Mouse (Mus musculus): ENCODE data around the gene Adcy4. TPM values are rescaled to one million over a fixed set of nuclear protein-coding genes. Genes with fewer than 3 reads are reported as not detected.

Adcy4 gene
- polyA plus RNA-seq, 1 experiment from 2014 or later, result 1.8 TPM

DNA sequence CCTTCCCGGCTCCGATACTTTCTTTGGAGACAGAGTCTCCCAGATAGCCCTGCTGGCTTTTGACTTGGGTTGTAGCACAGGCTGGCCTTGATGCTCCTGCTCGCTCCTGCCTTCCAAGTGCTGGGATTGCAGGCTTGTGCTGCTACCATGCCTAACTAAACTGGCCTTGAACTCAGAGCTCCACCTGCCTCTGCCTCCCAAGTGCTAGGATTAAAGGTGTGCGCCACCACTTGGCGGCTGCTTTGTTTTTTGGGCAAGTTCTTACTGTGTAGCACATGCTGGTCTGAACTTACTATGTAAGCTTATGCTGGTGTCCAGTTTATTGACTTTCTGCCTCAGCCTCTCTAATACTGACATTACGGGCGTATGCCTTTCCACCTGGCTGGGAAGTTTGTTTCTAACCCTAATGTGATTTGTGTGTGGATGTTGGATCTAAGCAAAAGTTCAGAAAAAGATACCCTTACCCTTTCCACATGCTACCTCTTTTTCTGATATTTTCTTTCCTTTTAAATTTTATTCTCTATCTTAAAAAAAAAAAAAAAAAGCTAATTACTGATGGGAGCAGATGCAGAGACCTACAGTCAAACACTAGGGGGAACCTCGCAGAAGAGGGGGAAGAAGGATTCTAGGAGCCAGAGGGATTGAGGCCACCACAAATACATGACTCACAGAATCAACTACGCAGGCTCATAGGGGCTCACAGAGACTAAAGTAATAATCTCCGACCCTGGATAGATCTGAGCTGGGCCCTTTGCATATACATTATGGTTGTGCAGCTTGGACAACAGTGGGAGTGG lies 36.6 kb downstream of the Adcy4 start:
- no peak for ATAC-seq (ENCODE audit: low read depth)

DNA sequence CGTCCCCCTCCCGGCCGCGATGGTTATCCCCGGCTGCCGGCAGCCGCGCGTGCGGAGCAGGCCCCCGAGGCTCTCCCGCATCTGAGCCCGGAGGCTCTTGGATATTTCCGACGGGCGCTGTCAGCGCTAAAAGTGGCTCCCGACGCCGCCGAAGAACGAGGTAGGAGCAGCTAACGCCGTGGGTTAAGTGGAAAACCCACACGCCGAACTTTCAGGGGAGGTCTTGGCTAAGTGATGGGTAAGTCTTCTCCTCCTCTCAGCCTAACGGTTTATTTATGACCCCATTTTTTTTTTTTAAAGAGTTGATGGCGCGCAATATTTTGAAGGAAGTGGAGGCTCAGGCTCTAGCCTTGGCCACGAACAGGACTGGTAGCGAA lies 38.0 kb downstream of the Adcy4 start:
- no peak for DNase-seq
- Histone ChIP-seq H3K27ac (peak overlapping the region; percentile 72), H3K27me3 (no peaks in the 10 kb centered on the region), H3K4me1 (replicated peaks) (peaks cover 39% of the 10 kb centered on the region), H3K36me3 (peaks cover 38% of the 10 kb centered on the region), H3K9me3 (replicated peaks) (no peaks in the 10 kb centered on the region), H3K4me2 (peak overlapping the region; percentile 93), H3K4me3 (replicated peaks) (peak overlapping the region; percentile 86), H3K9ac (peak overlapping the region; percentile 86)
- WGBS (ENCODE audit: insufficient replicate concordance), result under 1% methylated on average over 25 of the region's 31 CpGs
- no peak for ATAC-seq (ENCODE audit: low read depth)

More for the DNA sequence above, 36.6 kb downstream of the Adcy4 start:
- Histone ChIP-seq H3K4me3 (replicated peaks) (peak overlapping the region; percentile 86), H3K4me2 (peak overlapping the region; percentile 93), H3K9me3 (replicated peaks) (no peaks in the 10 kb centered on the region), H3K27ac (0 out of 2 replicates have a peak overlapping the region, but pooled peaks have one; percentile 31), H3K27me3 (no peaks in the 10 kb centered on the region), H3K4me1 (replicated peaks) (peaks cover 39% of the 10 kb centered on the region), H3K36me3 (peaks cover 47% of the 10 kb centered on the region), H3K9ac (peak overlapping the region; percentile 86)
- DNase-seq, result no peak
- WGBS (ENCODE audit: insufficient replicate concordance), result 76% methylated on average over 10 of the region's 10 CpGs

DNA sequence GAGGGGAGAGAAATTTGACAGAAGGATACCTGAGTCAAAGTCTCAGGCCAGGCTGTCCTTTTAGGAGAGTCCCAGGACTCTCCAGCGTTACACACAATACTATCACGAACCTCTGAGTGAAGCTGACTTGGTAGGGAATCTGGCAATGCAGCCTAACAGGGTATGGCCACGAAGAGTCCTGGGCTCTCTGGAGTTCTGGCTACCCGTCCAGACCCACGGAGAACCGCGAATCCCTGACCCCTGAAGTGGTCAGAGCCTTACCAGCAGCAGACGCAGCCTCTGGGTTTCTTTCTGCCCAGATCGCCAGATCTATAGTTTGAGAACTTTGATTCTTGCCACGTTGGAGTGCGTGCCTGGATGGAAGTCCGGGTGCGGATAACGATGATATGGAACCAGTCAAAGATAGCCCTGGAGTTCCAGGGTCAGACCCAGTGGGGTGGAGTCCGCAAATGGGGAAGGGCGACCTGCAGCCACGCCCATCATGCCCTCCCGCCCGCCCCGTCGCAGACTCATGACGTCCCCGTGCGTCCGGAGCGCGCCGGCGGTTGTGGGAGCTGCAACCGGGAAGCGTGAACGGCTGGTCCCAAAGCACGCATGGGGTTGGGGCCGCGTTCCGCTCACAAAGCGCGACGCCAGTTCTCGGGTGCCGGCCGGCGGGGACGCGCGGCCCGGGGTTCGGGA lies 38.6 kb downstream of the Adcy4 start, which contains the start of the genes Dhrs1 and Nop9:
Gene Dhrs1, minus strand, starts transcription at position 511 of the 681 bp plus-strand sequence.
Gene Nop9, plus strand, starts transcription at position 514 of the 681 bp plus-strand sequence.
- Histone ChIP-seq H3K9me3 (replicated peaks) (no peaks in the 10 kb centered on the region), H3K27me3 (no peaks in the 10 kb centered on the region), H3K4me2 (peak within 1 kb of the TSS; percentile 93), H3K27ac (peak within 1 kb of the TSS; percentile 72), H3K4me3 (replicated peaks) (peak within 1 kb of the TSS; percentile 86), H3K4me1 (replicated peaks) (peaks cover 39% of the 10 kb centered on the region), H3K36me3 (peaks cover 38% of the 10 kb centered on the region), H3K9ac (peak within 1 kb of the TSS; percentile 86)
- DNase-seq (peak; percentile 84), ATAC-seq (ENCODE audit: low read depth) (peak; percentile 89)
- WGBS (ENCODE audit: insufficient replicate concordance), result 3% methylated on average over 46 of the region's 48 CpGs

DNA sequence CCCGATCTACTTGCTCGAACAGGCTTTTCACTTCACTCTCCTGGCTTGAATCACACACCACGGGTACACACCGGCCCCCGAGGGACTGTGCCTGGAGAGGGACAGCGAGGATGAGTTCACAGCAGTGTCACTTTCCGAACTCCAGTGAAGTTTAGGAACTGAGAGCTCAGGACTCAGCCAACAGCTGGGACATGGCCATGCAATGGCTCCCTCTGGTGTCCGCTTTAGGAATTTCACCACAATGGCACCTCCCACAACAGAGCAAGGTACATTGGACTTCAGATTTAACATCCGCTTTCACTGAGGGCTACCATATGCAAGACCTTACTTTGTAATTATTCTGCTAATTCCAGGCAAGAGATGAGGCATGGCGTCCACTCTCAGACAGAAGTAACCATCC lies 40.2 kb downstream of the Adcy4 start:
- Histone ChIP-seq H3K4me1 (replicated peaks) (peaks cover 39% of the 10 kb centered on the region), H3K9me3 (replicated peaks) (no peaks in the 10 kb centered on the region), H3K27ac (0 out of 2 replicates have a peak overlapping the region, but pooled peaks have one; percentile 9), H3K36me3 (peaks cover 33% of the 10 kb centered on the region), H3K9ac (peak overlapping the region; percentile 37; the same call in 1 of the 2 replicates), H3K4me2 (peak overlapping the region; percentile 23), H3K27me3 (no peaks in the 10 kb centered on the region), H3K4me3 (replicated peaks) (no peak overlapping the region)
- WGBS (ENCODE audit: insufficient replicate concordance), result 18% methylated on average over 10 of the region's 10 CpGs
- ATAC-seq (ENCODE audit: low read depth), result peak; percentile 27; the same call in 1 of the 2 replicates
- peak; percentile 75 for DNase-seq

DNA sequence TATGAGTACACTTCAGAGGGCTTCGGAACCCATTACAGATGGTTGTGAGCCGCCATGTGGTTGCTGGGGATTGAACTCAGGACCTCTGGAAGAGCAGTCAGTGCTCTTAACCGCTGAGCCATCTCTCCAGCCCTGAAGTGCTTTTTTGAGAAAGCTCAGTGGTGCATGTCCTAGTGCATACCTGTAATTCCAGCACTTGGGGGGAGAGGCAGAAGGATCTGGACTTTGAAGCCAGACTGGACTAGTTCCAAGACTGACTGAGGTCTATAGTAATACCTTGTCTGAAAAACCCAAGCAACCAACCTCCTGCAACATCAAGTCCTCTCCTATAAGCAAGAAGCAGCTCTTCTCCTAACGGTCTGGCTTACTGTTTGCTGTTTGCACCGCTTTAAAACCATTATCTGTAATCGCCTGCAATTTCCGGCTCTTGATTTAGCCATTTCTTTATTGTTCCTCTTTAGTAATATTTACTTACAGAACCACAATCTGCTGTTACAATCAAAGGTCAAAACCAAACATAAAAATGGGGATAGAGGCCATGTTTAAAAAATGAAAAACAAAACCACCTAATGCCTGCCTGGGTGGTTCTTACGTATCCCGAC lies 46.7 kb downstream of the Adcy4 start:
- WGBS (ENCODE audit: insufficient replicate concordance), result 73% methylated on average over 9 of the region's 9 CpGs
- DNase-seq (no peak), ATAC-seq (ENCODE audit: low read depth) (no peak)
- Histone ChIP-seq H3K27me3 (0 out of 2 replicates have a peak, but pooled peaks cover 5% of the 10 kb centered on the region), H3K4me3 (replicated peaks) (no peak overlapping the region), H3K27ac (no peak overlapping the region), H3K9me3 (replicated peaks) (no peaks in the 10 kb centered on the region), H3K4me1 (replicated peaks) (no peaks in the 10 kb centered on the region), H3K9ac (no peak overlapping the region), H3K36me3 (peaks cover 28% of the 10 kb centered on the region), H3K4me2 (no peak overlapping the region)

DNA sequence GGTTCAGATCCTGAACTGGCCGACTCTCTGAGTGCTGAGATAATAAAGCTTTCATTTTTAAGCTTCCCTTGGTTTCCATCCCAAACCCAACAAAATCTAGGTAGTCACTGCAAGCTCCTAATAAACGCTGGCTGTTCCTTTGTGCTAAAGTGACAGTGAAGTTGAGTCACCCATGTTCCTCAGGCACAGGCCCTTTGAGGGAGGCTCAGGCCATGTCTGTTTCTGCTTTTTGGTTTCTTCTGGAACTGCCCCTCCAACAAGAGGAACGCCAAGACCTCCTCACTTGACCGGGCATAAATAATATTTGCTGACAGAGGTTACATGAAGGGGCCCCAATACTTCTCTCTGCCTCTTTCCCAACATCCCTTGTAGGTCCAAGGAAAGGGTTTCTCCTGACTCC lies 48.1 kb downstream of the Adcy4 start:
- Histone ChIP-seq H3K4me3 (replicated peaks) (no peak overlapping the region), H3K36me3 (peaks cover 22% of the 10 kb centered on the region), H3K9ac (no peak overlapping the region), H3K4me2 (no peak overlapping the region), H3K9me3 (replicated peaks) (no peaks in the 10 kb centered on the region), H3K27me3 (0 out of 2 replicates have a peak, but pooled peaks cover 5% of the 10 kb centered on the region), H3K4me1 (replicated peaks) (0 out of 2 replicates have a peak, but pooled peaks cover 3% of the 10 kb centered on the region), H3K27ac (no peak overlapping the region)
- no peak for DNase-seq
- ATAC-seq (ENCODE audit: low read depth), result no peak
- 63% methylated on average over 4 of the region's 4 CpGs for WGBS (ENCODE audit: insufficient replicate concordance)

DNA sequence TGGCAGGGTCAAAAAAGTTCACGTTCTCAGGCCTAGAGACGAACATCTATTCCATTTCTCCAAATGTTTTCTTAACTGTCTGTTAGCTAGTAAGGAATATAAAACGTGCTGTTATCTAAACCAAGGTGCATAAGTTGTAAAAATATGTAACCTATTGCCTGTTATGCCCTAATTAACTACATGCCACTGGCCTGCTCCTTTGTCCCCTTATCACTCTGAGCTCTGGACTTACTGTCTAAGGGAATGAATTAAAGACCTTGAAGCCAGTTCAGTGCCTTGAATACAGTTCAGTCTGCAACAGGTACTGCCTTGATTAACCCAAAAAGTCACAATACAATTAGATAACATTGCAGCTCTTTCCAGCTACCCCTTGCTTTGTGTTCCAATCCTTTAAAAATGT lies 48.6 kb downstream of the Adcy4 start:
- Histone ChIP-seq H3K36me3 (peaks cover 18% of the 10 kb centered on the region), H3K9me3 (replicated peaks) (no peaks in the 10 kb centered on the region), H3K4me2 (no peak overlapping the region), H3K9ac (no peak overlapping the region), H3K27ac (no peak overlapping the region), H3K4me1 (replicated peaks) (0 out of 2 replicates have a peak, but pooled peaks cover 7% of the 10 kb centered on the region), H3K27me3 (0 out of 2 replicates have a peak, but pooled peaks cover 5% of the 10 kb centered on the region), H3K4me3 (replicated peaks) (no peak overlapping the region)
- WGBS (ENCODE audit: insufficient replicate concordance), result 61% methylated on average over 3 of the region's 3 CpGs
- no peak for DNase-seq
- no peak for ATAC-seq (ENCODE audit: low read depth)

DNA sequence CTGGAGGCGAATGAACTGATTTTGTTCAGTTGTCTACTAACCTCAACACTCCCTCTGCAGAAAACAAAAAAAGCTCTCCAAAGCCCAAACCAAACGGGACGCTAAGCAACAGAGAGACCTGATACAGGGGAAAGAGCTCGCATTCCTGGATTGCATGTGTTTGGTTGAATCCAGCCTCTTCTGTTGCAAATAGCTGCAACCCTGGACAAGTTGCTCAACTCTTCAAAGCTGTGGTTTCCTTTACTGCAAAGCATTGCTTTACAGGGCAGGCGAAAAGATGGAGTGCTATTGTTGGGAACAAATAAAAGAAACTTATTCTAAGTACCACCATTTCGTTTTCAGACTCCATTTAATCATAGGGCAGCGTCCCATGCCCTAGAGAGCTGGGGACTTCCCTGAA lies 49.0 kb downstream of the Adcy4 start:
- Histone ChIP-seq H3K27ac (no peak overlapping the region), H3K27me3 (0 out of 2 replicates have a peak, but pooled peaks cover 5% of the 10 kb centered on the region), H3K4me3 (replicated peaks) (no peak overlapping the region), H3K36me3 (peaks cover 13% of the 10 kb centered on the region), H3K4me2 (no peak overlapping the region), H3K9ac (no peak overlapping the region), H3K4me1 (replicated peaks) (0 out of 2 replicates have a peak, but pooled peaks cover 7% of the 10 kb centered on the region), H3K9me3 (replicated peaks) (no peaks in the 10 kb centered on the region)
- 62% methylated on average over 7 of the region's 7 CpGs for WGBS (ENCODE audit: insufficient replicate concordance)
- ATAC-seq (ENCODE audit: low read depth) (no peak), DNase-seq (no peak)

DNA sequence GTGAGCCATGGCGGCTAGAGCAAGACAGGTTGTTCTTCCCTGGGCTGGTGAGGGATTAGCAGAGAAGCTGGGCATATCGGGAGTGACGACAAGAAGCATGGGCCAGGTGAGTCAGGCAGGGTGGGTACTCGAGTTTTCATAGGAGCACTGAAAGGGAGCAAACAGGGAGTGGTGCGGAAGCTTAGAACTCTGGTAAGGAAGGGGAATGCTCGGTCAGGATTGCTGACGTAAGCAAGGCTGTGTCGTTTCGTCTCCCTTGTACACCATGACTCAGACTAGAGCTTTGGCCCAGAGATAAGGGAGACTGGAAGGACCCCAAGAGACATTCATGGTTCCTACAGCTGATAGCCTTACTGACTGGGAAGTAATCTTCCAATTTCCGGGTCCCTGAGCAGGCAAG lies 50.0 kb downstream of the Adcy4 start:
- no peak for ATAC-seq (ENCODE audit: low read depth)

DNA sequence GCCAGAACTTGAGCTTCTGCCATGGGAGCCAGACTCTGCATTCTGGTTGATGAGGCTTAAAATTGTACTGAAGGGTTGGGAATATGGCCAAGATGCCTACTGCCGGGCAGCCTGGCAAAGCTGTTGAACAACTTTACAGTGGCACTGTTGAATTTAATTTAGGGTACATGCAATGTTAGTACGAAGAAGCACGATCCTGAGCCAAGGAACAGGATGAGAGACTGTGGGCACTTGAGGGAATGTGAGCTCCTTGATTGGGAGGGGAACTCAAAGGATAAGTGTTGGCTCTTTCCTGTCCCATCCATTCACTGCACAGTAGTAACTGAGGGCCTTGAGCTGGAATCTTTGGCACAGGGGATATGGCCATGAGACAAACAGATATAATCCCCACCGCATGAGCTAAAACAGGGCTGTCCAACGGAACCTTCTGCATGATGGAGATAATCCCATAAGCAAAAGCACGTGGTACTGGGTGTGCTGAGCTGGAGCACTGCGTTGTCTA lies 53.3 kb downstream of the Adcy4 start:
- 0 out of 2 replicates have a peak, but pooled peaks cover 9% of the 10 kb centered on the region for H3K27me3 ChIP-seq
- 59% methylated on average over 7 of the region's 7 CpGs for WGBS (ENCODE audit: insufficient replicate concordance)
- no peak overlapping the region for H3K9ac ChIP-seq
- no peak for DNase-seq
- H3K4me3 ChIP-seq (replicated peaks), result no peak overlapping the region
- no peaks in the 10 kb centered on the region for H3K9me3 ChIP-seq (replicated peaks)
- 0 out of 2 replicates have a peak, but pooled peaks cover 12% of the 10 kb centered on the region for H3K4me1 ChIP-seq (replicated peaks)
- H3K36me3 ChIP-seq, result no peaks in the 10 kb centered on the region
- ATAC-seq (ENCODE audit: low read depth), result 0 out of 2 replicates have a peak, but pooled peaks have one; percentile 39
- H3K4me2 ChIP-seq, result no peak overlapping the region
- H3K27ac ChIP-seq, result no peak overlapping the region

More for the DNA sequence above, 50.0 kb downstream of the Adcy4 start:
- DNase-seq, result no peak
- Histone ChIP-seq H3K27ac (no peak overlapping the region), H3K36me3 (peaks cover 7% of the 10 kb centered on the region), H3K4me3 (replicated peaks) (no peak overlapping the region), H3K27me3 (0 out of 2 replicates have a peak, but pooled peaks cover 9% of the 10 kb centered on the region), H3K4me1 (replicated peaks) (0 out of 2 replicates have a peak, but pooled peaks cover 7% of the 10 kb centered on the region), H3K9ac (no peak overlapping the region), H3K9me3 (replicated peaks) (no peaks in the 10 kb centered on the region), H3K4me2 (no peak overlapping the region)
- WGBS (ENCODE audit: insufficient replicate concordance), result 56% methylated on average over 10 of the region's 10 CpGs
